Mouse (Mus musculus): ENCODE results near the gene Bsg. TPM values are rescaled to one million over a fixed set of nuclear protein-coding genes. Genes with fewer than 3 reads are reported as not detected.

The Bsg gene
- polyA plus RNA-seq (2015; fragmentation: Nextera tagmentation; extraction: Ambion mirVana): 958 and 1,001 TPM in 2 replicates

GRCm38 (mm10) chr10:79704065-79704969 lies at the start of gene Bsg:
Gene Bsg, plus strand, starts transcription at chr10:79704491.
- ATAC-seq (ENCODE audit: low FRiP score): peak; percentile 95
- Histone ChIP-seq H3K27ac (replicated peaks) (peak within 1 kb of the TSS; percentile 90), H3K4me1 (peaks cover 48% of the 10 kb centered on the region), H3K4me2 (peak within 1 kb of the TSS; percentile 85), H3K4me3 (replicated peaks) (peak within 1 kb of the TSS; percentile 72), H3K36me3 (peaks cover 6% of the 10 kb centered on the region; the same call in 1 of the 2 replicates), H3K9me3 (replicated peaks) (no peaks in the 10 kb centered on the region), H3K27me3 (replicated peaks) (no peaks in the 10 kb centered on the region), H3K9ac (replicated peaks) (peak within 1 kb of the TSS; percentile 85)
- WGBS: under 1% methylated on average over 60 of the region's 65 CpGs

DNA sequence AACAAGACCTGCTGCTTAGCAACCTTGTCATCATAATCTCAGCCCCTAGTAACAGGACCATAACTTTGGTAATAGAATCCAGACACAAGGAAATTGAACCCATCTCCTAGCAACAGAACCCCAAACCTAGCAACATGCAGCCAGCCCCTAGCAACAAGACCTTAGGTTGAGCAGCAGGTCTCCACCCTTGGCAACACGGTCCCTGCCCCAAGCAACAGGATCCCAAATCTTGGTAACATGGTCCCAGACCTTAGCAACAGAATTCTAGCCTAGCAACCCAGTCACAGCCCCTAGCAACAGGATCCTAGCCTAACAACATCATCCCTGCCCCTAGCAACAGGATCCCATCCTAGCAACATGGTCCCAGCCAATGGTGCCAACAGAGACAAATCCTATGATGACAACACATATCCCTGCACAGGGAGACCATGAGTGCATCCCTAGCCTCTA lies 49.3 kb upstream of the Bsg start:
- peaks cover 18% of the 10 kb centered on the region for H3K4me1 ChIP-seq
- H3K4me2 ChIP-seq: no peak overlapping the region
- no peak overlapping the region for H3K4me3 ChIP-seq (replicated peaks)
- peak overlapping the region; percentile 64 for H3K27ac ChIP-seq (replicated peaks)
- H3K9me3 ChIP-seq (replicated peaks): no peaks in the 10 kb centered on the region
- ATAC-seq (ENCODE audit: low FRiP score): peak; percentile 86
- WGBS: 3% methylated on average over 1 of the region's 1 CpGs
- H3K9ac ChIP-seq (replicated peaks): no peak overlapping the region
- H3K36me3 ChIP-seq: no peaks in the 10 kb centered on the region
- H3K27me3 ChIP-seq (replicated peaks): peaks cover 9% of the 10 kb centered on the region

- no peak for ATAC-seq (ENCODE audit: low FRiP score)
- WGBS: 22% methylated on average over 4 of the region's 4 CpGs
- Histone ChIP-seq H3K27ac (replicated peaks) (no peak overlapping the region), H3K4me2 (no peak overlapping the region), H3K27me3 (replicated peaks) (no peaks in the 10 kb centered on the region), H3K4me3 (replicated peaks) (no peak overlapping the region), H3K4me1 (peaks cover 19% of the 10 kb centered on the region), H3K36me3 (no peaks in the 10 kb centered on the region), H3K9me3 (replicated peaks) (no peaks in the 10 kb centered on the region), H3K9ac (replicated peaks) (no peak overlapping the region)
Observed at GRCm38 (mm10) chr10:79658829-79659228, 45.5 kb upstream of the Bsg start.

DNA sequence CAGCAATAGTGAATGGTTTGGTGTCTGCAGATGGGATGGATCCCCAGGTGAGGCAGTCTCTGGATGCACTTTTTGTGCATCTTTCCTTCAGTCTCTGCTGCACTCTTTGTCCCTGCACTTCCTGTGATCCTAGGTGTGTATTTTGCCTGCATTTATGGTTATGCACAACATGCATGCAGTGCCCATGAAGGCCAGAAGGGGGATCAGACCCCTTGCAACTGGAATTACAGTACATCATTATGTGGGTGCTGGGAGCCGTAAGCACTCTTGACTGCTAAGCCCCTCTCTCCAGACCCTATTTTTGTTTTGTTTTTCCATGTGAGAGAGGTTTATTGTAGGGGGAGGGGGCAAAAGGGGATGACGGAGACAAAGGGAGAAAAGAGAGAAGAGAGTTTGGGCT lies 44.0 kb upstream of the Bsg start:
- Histone ChIP-seq H3K4me1 (peaks cover 12% of the 10 kb centered on the region), H3K4me2 (no peak overlapping the region), H3K36me3 (no peaks in the 10 kb centered on the region), H3K4me3 (replicated peaks) (no peak overlapping the region), H3K27me3 (replicated peaks) (no peaks in the 10 kb centered on the region), H3K27ac (replicated peaks) (no peak overlapping the region), H3K9me3 (replicated peaks) (no peaks in the 10 kb centered on the region), H3K9ac (replicated peaks) (no peak overlapping the region)
- no peak for ATAC-seq (ENCODE audit: low FRiP score)
- 76% methylated on average over 2 of the region's 2 CpGs for WGBS

DNA sequence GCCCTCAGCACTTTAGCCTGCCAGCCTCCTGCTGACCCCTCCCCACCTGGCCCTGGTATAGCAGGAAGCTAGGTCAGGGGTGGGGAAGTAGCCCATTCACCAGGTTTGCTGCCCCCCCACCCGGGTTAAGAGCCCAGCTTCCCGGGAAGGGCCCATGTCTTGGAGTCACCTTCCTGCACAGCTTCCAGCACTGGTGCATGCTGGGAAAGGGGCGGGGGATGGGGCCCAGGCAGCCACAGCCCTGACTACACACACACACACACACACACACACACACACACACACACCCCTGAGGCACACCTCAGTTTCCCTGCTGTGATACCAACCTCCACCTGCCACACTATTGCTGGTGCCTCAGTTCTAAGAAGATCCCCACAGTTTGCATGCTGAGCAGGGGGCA lies 42.4 kb upstream of the Bsg start:
- WGBS: 50% methylated on average over 3 of the region's 3 CpGs
- H3K36me3 ChIP-seq: no peaks in the 10 kb centered on the region
- H3K4me1 ChIP-seq: peaks cover 7% of the 10 kb centered on the region
- H3K9me3 ChIP-seq (replicated peaks): no peaks in the 10 kb centered on the region
- H3K4me2 ChIP-seq: no peak overlapping the region
- H3K4me3 ChIP-seq (replicated peaks): no peak overlapping the region
- no peak overlapping the region for H3K9ac ChIP-seq (replicated peaks)
- H3K27ac ChIP-seq (replicated peaks): no peak overlapping the region
- H3K27me3 ChIP-seq (replicated peaks): no peaks in the 10 kb centered on the region
- no peak for ATAC-seq (ENCODE audit: low FRiP score)

GRCm38 (mm10) chr10:79664131-79664665 lies 40.1 kb upstream of the Bsg start, which contains the start of gene Madcam1:
Gene Madcam1, plus strand, starts transcription at chr10:79664559.
- WGBS: 13% methylated on average over 13 of the region's 13 CpGs

DNA sequence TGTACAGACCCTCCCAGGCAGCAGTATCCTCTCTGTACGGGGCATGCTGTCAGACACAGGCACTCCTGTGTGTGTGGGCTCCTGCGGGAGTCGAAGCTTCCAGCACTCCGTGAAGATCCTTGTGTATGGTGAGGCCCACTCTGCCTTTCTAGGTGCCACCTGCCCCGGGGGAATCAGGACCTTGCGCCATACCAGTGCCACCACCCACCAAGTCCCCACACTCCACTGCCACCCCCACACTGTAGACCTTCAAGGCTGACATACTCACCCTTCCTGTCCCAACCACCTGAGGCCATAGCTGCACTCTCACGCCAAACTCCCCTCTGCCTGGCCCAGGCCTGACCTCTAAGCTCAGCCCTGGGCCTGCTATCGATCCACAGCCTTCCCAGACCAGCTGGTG lies 39.2 kb upstream of the Bsg start:
- Histone ChIP-seq H3K4me1 (peaks cover 18% of the 10 kb centered on the region), H3K27ac (replicated peaks) (no peak overlapping the region), H3K4me2 (no peak overlapping the region), H3K9ac (replicated peaks) (no peak overlapping the region), H3K4me3 (replicated peaks) (no peak overlapping the region), H3K36me3 (no peaks in the 10 kb centered on the region), H3K27me3 (replicated peaks) (no peaks in the 10 kb centered on the region), H3K9me3 (replicated peaks) (no peaks in the 10 kb centered on the region)
- WGBS: 83% methylated on average over 8 of the region's 8 CpGs
- ATAC-seq (ENCODE audit: low FRiP score): no peak

More at GRCm38 (mm10) chr10:79664131-79664665, 40.1 kb upstream of the Bsg start, which contains the start of gene Madcam1:
- ATAC-seq (ENCODE audit: low FRiP score): peak; percentile 8; the same call in 1 of the 2 replicates
- Histone ChIP-seq H3K27me3 (replicated peaks) (no peaks in the 10 kb centered on the region), H3K4me2 (no peak within 1 kb of the TSS), H3K27ac (replicated peaks) (no peak within 1 kb of the TSS), H3K9ac (replicated peaks) (no peak within 1 kb of the TSS), H3K4me3 (replicated peaks) (no peak within 1 kb of the TSS), H3K9me3 (replicated peaks) (no peaks in the 10 kb centered on the region), H3K36me3 (no peaks in the 10 kb centered on the region), H3K4me1 (peaks cover 17% of the 10 kb centered on the region)

DNA sequence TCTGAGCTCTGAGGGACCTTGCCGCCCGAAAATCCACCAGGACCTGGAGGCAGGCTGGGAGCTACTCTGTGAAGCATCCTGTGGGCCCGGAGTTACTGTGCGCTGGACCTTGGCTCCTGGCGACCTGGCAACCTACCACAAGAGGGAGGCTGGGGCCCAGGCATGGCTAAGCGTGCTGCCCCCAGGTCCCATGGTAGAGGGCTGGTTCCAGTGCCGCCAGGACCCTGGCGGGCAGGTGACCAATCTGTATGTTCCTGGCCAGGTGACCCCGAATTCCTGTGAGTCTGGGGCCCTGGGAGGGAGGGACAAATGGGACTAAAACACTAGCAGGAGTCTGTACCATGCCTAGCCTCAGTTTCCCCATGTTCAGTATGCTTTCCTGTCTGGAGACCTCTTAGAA lies 37.8 kb upstream of the Bsg start:
- Histone ChIP-seq H3K9ac (replicated peaks) (no peak overlapping the region), H3K27me3 (replicated peaks) (no peaks in the 10 kb centered on the region), H3K4me1 (peaks cover 32% of the 10 kb centered on the region), H3K4me2 (no peak overlapping the region), H3K36me3 (no peaks in the 10 kb centered on the region), H3K4me3 (replicated peaks) (no peak overlapping the region), H3K9me3 (replicated peaks) (no peaks in the 10 kb centered on the region), H3K27ac (replicated peaks) (no peak overlapping the region)
- ATAC-seq (ENCODE audit: low FRiP score): no peak
- 66% methylated on average over 9 of the region's 9 CpGs for WGBS

GRCm38 (mm10) chr10:79668076-79668475 lies 36.2 kb upstream of the Bsg start:
- peaks cover 5% of the 10 kb centered on the region; the same call in 1 of the 2 replicates for H3K36me3 ChIP-seq
- H3K4me3 ChIP-seq (replicated peaks): peak overlapping the region; percentile 61
- H3K4me2 ChIP-seq: peak overlapping the region; percentile 95
- no peaks in the 10 kb centered on the region for H3K27me3 ChIP-seq (replicated peaks)
- H3K9ac ChIP-seq (replicated peaks): peak overlapping the region; percentile 76; the same call in 1 of the 2 replicates
- peak overlapping the region; percentile 94 for H3K27ac ChIP-seq (replicated peaks)
- ATAC-seq (ENCODE audit: low FRiP score): no peak
- H3K9me3 ChIP-seq (replicated peaks): no peaks in the 10 kb centered on the region
- H3K4me1 ChIP-seq: peaks cover 40% of the 10 kb centered on the region
- 73% methylated on average over 5 of the region's 5 CpGs for WGBS

GRCm38 (mm10) chr10:79668771-79669575 lies 35.3 kb upstream of the Bsg start, which contains the start of gene Tpgs1:
Gene Tpgs1, plus strand, starts transcription at chr10:79669369.
- WGBS: under 1% methylated on average over 45 of the region's 45 CpGs
- H3K9ac ChIP-seq (replicated peaks): peak within 1 kb of the TSS; percentile 76
- peak within 1 kb of the TSS; percentile 94 for H3K27ac ChIP-seq (replicated peaks)
- ATAC-seq (ENCODE audit: low FRiP score): peak; percentile 87
- peak within 1 kb of the TSS; percentile 95 for H3K4me2 ChIP-seq
- H3K27me3 ChIP-seq (replicated peaks): no peaks in the 10 kb centered on the region
- H3K36me3 ChIP-seq: peaks cover 11% of the 10 kb centered on the region; the same call in 1 of the 2 replicates
- H3K9me3 ChIP-seq (replicated peaks): no peaks in the 10 kb centered on the region
- peaks cover 37% of the 10 kb centered on the region for H3K4me1 ChIP-seq
- peak within 1 kb of the TSS; percentile 61 for H3K4me3 ChIP-seq (replicated peaks)

DNA sequence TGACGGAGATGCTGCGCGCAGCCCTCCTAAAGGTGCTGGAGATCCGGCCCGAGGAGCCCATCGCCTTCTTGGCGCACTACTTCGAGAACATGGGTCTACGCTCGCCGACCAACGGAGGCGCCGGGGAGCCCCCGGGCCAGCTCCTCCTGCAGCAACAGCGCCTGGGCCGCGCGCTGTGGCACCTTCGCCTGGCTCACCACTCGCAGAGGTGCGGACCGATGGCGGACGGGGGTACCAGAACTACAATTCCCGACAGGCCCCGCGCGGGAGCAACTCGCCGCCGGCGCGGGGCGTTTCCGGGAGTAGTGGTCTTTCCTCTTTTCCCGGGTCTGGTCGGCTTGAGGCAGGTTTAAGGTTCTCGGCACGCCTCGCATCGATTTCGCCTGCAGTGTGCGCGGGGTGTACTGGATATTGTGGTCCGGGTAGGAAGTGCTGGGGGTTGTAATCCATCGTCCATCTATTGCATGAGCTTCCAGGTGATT lies 34.7 kb upstream of the Bsg start:
- peak overlapping the region; percentile 95 for H3K4me2 ChIP-seq
- H3K9me3 ChIP-seq (replicated peaks): no peaks in the 10 kb centered on the region
- H3K27ac ChIP-seq (replicated peaks): peak overlapping the region; percentile 94
- peaks cover 11% of the 10 kb centered on the region; the same call in 1 of the 2 replicates for H3K36me3 ChIP-seq
- H3K4me3 ChIP-seq (replicated peaks): peak overlapping the region; percentile 61
- H3K27me3 ChIP-seq (replicated peaks): no peaks in the 10 kb centered on the region
- H3K9ac ChIP-seq (replicated peaks): peak overlapping the region; percentile 76
- H3K4me1 ChIP-seq: peaks cover 33% of the 10 kb centered on the region
- WGBS: 0% methylated on average over 47 of the region's 47 CpGs
- ATAC-seq (ENCODE audit: low FRiP score): peak; percentile 68
